Mouse (Mus musculus) MEL (cell line): ENCODE data around the gene Olfr835. TPM values are rescaled to one million over a fixed set of nuclear protein-coding genes. Genes with fewer than 3 reads are reported as not detected.

Experiments
- DNase-seq: peaks from one replicate; pipeline ENCODE4 v3.0.0; 2011; ENCODE audit warnings: low read depth, low spot score
- H3K27ac ChIP-seq: 2 replicates; pipeline ENCODE4 v1.5.1; 2012; ENCODE audit warnings: low read depth, mild to moderate bottlenecking, control low read depth, low read length, moderate library complexity; ENCODE audit not compliant: control insufficient read depth
- H3K27me3 ChIP-seq, 2 experiments: fragments of 150-350 bp in 1 of 2; sonication (generic) in 1 of 2; 2 replicates each; pipeline ENCODE4 v1.6.1; 2012; ENCODE audit warnings: low read length in 2 of 2, mild to moderate bottlenecking in 2 of 2, improper control_type of control experiment in 1 of 2, moderate library complexity in 1 of 2; ENCODE audit not compliant: insufficient read depth in 2 of 2, control insufficient read depth in 1 of 2
- H3K36me3 ChIP-seq, 2 experiments: 2 replicates each; pipeline ENCODE4 v1.6.1; 2012 to 2014; ENCODE audit warnings: low read length in 2 of 2, improper control_type of control experiment in 1 of 2, inconsistent platforms in 1 of 2, mild to moderate bottlenecking in 1 of 2; ENCODE audit not compliant: insufficient read depth in 2 of 2, control insufficient read depth in 1 of 2
- H3K4me1 ChIP-seq, 2 experiments: fragments of 150-350 bp in 1 of 2; sonication (generic) in 1 of 2; 2 replicates each; pipeline ENCODE4 v1.6.1; 2012; ENCODE audit warnings: low read length in 2 of 2, improper control_type of control experiment in 1 of 2, mild to moderate bottlenecking in 1 of 2; ENCODE audit not compliant: insufficient read depth in 2 of 2, control insufficient read depth in 1 of 2
- H3K4me3 ChIP-seq, 2 experiments: fragments of 150-350 bp in 1 of 2; sonication (generic) in 1 of 2; 2 replicates each; pipeline ENCODE4 v1.5.1; 2012; ENCODE audit warnings: low read depth in 2 of 2, low read length in 2 of 2, mild to moderate bottlenecking in 2 of 2, moderate library complexity in 2 of 2, control low read depth in 1 of 2, improper control_type of control experiment in 1 of 2; ENCODE audit not compliant: control insufficient read depth in 1 of 2, insufficient read depth in 1 of 2
- H3K79me2 ChIP-seq: 2 replicates; pipeline ENCODE4 v1.6.1; 2012; ENCODE audit warnings: mild to moderate bottlenecking, low read length, moderate library complexity; ENCODE audit not compliant: control insufficient read depth, poor library complexity, insufficient read depth
- H3K9ac ChIP-seq: 2 replicates; pipeline ENCODE4 v1.6.1; 2012; ENCODE audit warnings: low read depth, mild to moderate bottlenecking, control low read depth, low read length, moderate library complexity; ENCODE audit not compliant: control insufficient read depth, poor library complexity, severe bottlenecking
- H3K9me3 ChIP-seq: fragments of 150-350 bp; sonication (generic); replicated peaks from 2 replicates; pipeline ENCODE4 v1.6.1; 2012; ENCODE audit warnings: mild to moderate bottlenecking, low read length, improper control_type of control experiment, moderate library complexity; ENCODE audit not compliant: insufficient read depth
- CTCF ChIP-seq, 3 experiments: IDR thresholded peaks in 2 of 3; conservative IDR thresholded peaks in 1 of 3; 2 replicates each; pipeline ENCODE4 v1.5.1; 2011 to 2012; ENCODE audit warnings: low read length in 3 of 3, low read depth in 2 of 3, mild to moderate bottlenecking in 2 of 3, improper control_type of control experiment in 1 of 3, inconsistent platforms in 1 of 3, mixed read lengths in 1 of 3, moderate library complexity in 1 of 3; ENCODE audit not compliant: control insufficient read depth in 1 of 3, insufficient read depth in 1 of 3, poor library complexity in 1 of 3, severe bottlenecking in 1 of 3
- HCFC1 ChIP-seq: IDR thresholded peaks from 2 replicates; pipeline ENCODE4 v1.6.1; 2012; ENCODE audit warnings: low read depth, mild to moderate bottlenecking, inconsistent platforms, low read length, improper control_type of control experiment, moderate library complexity
- NELFE ChIP-seq: IDR thresholded peaks from 2 replicates; pipeline ENCODE4 v1.6.1; 2011; ENCODE audit warnings: low read depth, low read length, improper control_type of control experiment
- POLR2A ChIP-seq, 2 experiments: IDR thresholded peaks; 2 replicates each; pipeline ENCODE4 v1.6.1; 2011 to 2012; ENCODE audit warnings: low read length in 2 of 2, mild to moderate bottlenecking in 2 of 2, control low read depth in 1 of 2, improper control_type of control experiment in 1 of 2, low read depth in 1 of 2, moderate library complexity in 1 of 2; ENCODE audit not compliant: control insufficient read depth in 1 of 2, insufficient read depth in 1 of 2, poor library complexity in 1 of 2
- RAD21 ChIP-seq: IDR thresholded peaks from 2 replicates; pipeline ENCODE4 v1.6.1; 2011; ENCODE audit warnings: mild to moderate bottlenecking, low read depth, low read length, improper control_type of control experiment
- SIN3A ChIP-seq: IDR thresholded peaks from 2 replicates; pipeline ENCODE4 v1.6.1; 2012; ENCODE audit warnings: low read length, improper control_type of control experiment, inconsistent platforms
- SMC3 ChIP-seq: IDR thresholded peaks from 2 replicates; pipeline ENCODE4 v1.6.1; 2011; ENCODE audit warnings: low read depth, low read length, improper control_type of control experiment
- ZKSCAN1 ChIP-seq: IDR thresholded peaks from 2 replicates; pipeline ENCODE4 v1.6.1; 2012; ENCODE audit warnings: low read depth, mild to moderate bottlenecking, inconsistent platforms, low read length, improper control_type of control experiment, moderate library complexity
- polyA plus RNA-seq, 2 experiments: library from polyadenylated mRNA; stranded (reverse) in 1 of 2; unstranded in 1 of 2; fragments of >175 nt in 1 of 2; fragments of >200 nt in 1 of 2; gene quantifications; 2 replicates each; pipeline versions ENCODE4 v1.2.1 to v1.2.4; 2012; ENCODE audit warnings: low replicate concordance in 2 of 2, low read depth in 1 of 2; ENCODE audit not compliant: insufficient read length in 2 of 2, insufficient read depth in 1 of 2, missing spikeins in 1 of 2
- total RNA-seq: library from RNA; depleted of rRNA; stranded (reverse); fragments of 300-350 nt; gene quantifications from 2 replicates; pipeline ENCODE4 v1.2.3, GENCODE M21; 2012; rRNA removed

Olfr835 gene
- total and polyA plus RNA-seq, 3 experiments: not detected

- no peaks in the 10 kb centered on the region for H3K79me2 ChIP-seq
- no peak overlapping the region for H3K27ac ChIP-seq
- H3K4me3 ChIP-seq: no peak overlapping the region
- no peak overlapping the region for H3K9ac ChIP-seq
- no peaks in the 10 kb centered on the region for H3K4me1 ChIP-seq
- H3K27me3 ChIP-seq: no peaks in the 10 kb centered on the region; a peak in 1 of 4 replicates
- TF ChIP-seq HCFC1 (no peak), RAD21 (peak; percentile 39), SMC3 (peak; percentile 33), POLR2A (IDR thresholded peaks at IDR 0.05; ENCODE audit: control insufficient read depth in 1 of 2, insufficient read depth in 1 of 2, low read depth in 1 of 2, low read length in 2 of 2, poor library complexity in 1 of 2) (no peak), CTCF (IDR thresholded peaks at IDR 0.05 in 2 of 3, conservative IDR thresholded peaks at IDR 0.05 in 1 of 3; ENCODE audit: control insufficient read depth in 1 of 3, insufficient read depth in 1 of 3, low read depth in 2 of 3, low read length in 3 of 3, poor library complexity in 1 of 3, severe bottlenecking in 1 of 3) (peak; percentile 12 to 45 (median 35); a peak in 4 of 6 replicates), NELFE (no peak), ZKSCAN1 (no peak), SIN3A (no peak)
- no peaks in the 10 kb centered on the region for H3K36me3 ChIP-seq
- DNase-seq: peak; percentile 15
- peaks cover 2% of the 10 kb centered on the region; the same call in 1 of the 2 replicates for H3K9me3 ChIP-seq
These were observed 52.5 kb downstream of the Olfr835 start for GRCm38 (mm10) chr9:19084986-19085385.

Other genes starting within 250 kb of the Olfr835 start
- not detected in 2 replicates for gene Olfr828, start 213.2 kb upstream of the Olfr835 start, total RNA-seq
- gene Olfr828, start 213.2 kb upstream of the Olfr835 start, polyA plus RNA-seq: not detected
- gene Olfr829, start 177.8 kb upstream of the Olfr835 start, total RNA-seq: 0.04 TPM in 1 of 2 replicates, not detected in the other
- not detected for gene Olfr829, start 177.8 kb upstream of the Olfr835 start, polyA plus RNA-seq
- not detected in 2 replicates for gene Olfr830, start 158.0 kb upstream of the Olfr835 start, total RNA-seq
- not detected for gene Olfr830, start 158.0 kb upstream of the Olfr835 start, polyA plus RNA-seq
- not detected in 2 replicates for gene Olfr832, start 95.6 kb upstream of the Olfr835 start, total RNA-seq
- gene Olfr832, start 95.6 kb upstream of the Olfr835 start, polyA plus RNA-seq: not detected
- not detected in 2 replicates for gene Olfr834, start 44.7 kb upstream of the Olfr835 start, total RNA-seq
- gene Olfr834, start 44.7 kb upstream of the Olfr835 start, polyA plus RNA-seq: not detected
- gene Olfr836, start 87.6 kb downstream of the Olfr835 start, total RNA-seq: 0.03 TPM in 1 of 2 replicates, not detected in the other
- not detected for gene Olfr836, start 87.6 kb downstream of the Olfr835 start, polyA plus RNA-seq
- not detected in 2 replicates for gene Olfr837, start 103.6 kb downstream of the Olfr835 start, total RNA-seq
- not detected for gene Olfr837, start 103.6 kb downstream of the Olfr835 start, polyA plus RNA-seq
- gene Olfr839-ps1, start 144.6 kb downstream of the Olfr835 start, total RNA-seq: not detected in 2 replicates
- gene Olfr839-ps1, start 144.6 kb downstream of the Olfr835 start, polyA plus RNA-seq: not detected
- not detected in 2 replicates for gene Olfr843, start 219.3 kb downstream of the Olfr835 start, total RNA-seq
- gene Olfr843, start 219.3 kb downstream of the Olfr835 start, polyA plus RNA-seq: not detected